Mouse (Mus musculus): ENCODE measurements around the gene Ankrd42.
A peak's percentile ranks its signal among the peaks of the same experiment; 100 is the strongest.

Gene Ankrd42

DNA sequence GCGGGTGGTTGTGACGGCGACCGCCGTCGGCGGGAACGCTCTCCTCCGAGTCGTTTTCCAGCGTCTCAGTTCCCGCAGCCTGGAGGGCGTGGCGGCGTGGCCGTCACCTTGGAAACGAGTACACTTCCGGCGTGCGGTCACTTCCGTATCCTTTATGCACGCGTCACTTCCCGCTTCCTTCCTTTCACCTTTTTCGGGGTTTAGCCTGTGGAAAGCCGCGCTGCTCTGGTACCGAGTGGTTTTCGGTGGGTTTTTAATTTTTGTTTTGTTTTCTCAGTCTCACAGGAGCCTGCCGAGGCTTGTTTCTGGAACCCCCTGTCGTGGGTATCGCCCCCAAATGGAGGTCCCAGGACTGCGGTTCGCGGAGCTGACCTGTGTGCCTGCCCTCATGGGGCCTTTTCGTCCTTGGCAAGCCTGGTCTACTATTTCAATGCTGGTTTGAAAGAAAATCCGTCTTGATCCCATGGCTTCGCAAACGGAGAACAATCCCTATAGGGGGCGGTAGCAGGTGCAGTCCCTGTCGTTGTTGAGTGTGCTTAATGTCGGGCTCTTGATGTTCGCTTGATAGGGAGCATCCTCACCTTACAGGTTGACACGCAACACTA, at the start of gene Ankrd42:
Ankrd42 (minus strand) TSS at position 122 of the 605 bp plus-strand sequence.
- peak; percentile 75 for DNase-seq (ENCODE audit: low spot score)

DNA sequence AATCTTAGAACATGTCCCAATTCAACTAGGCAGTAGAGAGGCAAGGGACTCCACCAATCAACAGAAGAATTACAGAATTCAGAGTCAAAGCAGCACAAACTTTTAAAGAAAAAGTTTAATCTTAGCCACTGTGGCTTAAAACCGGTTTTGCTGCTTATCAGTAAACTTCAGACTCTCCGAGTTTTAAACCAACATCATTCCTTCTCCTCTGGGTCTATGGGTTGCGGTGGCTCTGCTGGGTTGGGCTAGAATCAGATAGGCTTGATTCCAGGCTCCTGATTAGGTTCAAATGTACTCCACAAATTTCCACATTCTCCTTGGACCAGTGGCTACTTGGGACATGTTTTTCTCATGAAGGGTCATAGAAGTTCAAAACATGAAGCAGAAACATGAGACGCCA, 40.4 kb upstream of the Ankrd42 start:
- DNase-seq (ENCODE audit: low spot score) = no peak

DNA sequence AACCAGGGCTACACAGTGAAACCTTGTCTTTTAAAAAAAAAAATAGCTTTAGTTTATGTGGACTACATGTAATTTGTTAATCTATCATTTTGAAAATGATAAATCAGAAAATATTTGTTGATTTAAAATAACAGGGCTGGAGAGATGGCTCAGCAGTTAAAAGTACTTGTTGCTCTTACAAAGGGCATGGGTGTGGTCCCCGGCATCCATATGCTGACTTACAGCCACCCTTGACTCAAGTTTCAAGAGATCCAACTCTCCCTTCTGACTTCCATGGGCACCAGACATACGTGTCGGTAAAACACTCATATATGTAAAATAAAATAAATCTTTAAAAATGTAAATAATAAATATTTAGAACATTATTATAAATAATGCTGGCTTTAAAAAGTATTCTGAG, 38.2 kb upstream of the Ankrd42 start:
- DNase-seq (ENCODE audit: low spot score) = no peak

DNA sequence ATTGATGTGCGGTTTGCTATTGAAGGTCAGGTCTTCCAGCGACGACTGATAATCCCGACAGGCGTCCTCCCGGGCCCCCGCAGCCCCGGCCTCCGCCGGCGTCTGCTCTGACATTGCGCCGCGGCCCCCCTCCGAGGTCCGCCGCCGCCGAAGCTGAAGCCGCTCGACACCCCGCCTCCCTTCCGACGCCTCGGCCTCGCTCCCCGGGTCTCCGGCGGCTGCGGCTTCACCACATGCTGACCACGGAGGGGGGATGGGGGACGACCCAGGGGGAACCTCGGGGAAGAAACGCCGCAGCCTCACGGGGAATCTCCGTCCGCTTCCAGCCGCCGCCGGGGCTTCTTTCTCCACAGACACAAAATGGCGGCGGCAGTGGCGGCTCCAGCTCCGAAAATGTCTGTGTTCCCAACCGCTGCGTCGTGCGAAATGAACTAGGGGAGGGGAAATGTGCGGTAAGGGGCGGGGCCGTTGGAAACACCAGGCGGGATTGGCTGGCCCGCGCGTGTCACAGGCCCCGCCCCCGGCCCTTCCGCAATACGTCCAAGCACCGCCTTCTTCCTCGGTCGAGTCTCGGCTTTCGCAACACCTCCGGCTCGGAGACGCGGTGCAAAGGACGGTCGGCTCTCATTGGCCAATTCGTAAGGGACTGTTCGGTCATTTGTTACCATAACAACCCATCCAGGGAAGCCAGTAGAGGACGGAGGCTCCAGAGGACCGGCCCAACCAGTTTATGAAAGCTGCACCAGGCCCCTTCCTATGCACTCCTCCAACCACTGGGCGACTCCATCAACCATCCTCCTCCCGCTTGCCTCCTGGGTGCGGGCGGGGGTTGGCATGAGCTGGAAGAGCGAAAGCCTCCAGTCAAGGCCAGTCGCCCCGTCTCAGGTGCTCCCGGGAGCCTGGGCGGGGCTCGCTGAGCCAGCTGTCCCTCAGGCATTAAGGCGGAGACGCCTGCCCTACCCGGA, 32.8 kb upstream of the Ankrd42 start, which contains the start of gene Pcf11:
Pcf11 (minus strand) TSS at position 428 of the 965 bp plus-strand sequence.
- peak; percentile 94 for DNase-seq (ENCODE audit: low spot score)

DNA sequence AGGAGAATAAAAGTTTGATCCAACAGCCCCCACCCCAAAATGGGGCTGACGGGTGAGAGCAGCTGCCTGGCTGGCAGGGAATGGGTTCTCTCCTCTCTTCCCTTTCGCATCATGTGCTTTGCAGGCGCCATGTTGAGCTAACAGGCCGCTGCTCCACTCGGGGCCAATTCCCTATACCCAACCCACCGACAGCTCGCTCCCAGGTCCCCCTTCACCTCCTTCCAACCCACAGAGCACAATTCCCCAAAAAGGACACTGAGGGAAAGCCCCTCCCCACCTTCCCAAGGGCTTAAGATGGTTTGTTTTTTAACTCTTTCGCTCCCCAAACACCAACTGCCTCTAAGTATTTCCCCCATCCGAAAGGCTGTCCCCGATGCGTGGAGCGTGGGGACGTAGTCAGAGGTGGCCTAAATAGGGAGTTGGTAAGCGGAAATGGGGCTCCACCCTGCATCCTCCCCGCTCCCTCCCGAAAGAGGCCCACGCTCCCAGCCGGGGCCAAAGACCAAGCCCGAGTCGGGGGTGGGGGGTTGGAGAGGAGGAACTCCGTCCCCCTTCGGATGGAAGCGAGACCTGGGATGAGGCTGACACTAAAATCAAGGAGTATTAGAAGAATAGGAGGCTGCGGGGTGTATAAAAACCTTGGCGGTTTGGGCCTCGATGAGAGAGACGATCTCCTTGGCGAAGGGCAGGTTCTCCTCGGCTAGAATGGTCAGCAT, 32.0 kb upstream of the Ankrd42 start:
- peak; percentile 47 for DNase-seq (ENCODE audit: low spot score)

DNA sequence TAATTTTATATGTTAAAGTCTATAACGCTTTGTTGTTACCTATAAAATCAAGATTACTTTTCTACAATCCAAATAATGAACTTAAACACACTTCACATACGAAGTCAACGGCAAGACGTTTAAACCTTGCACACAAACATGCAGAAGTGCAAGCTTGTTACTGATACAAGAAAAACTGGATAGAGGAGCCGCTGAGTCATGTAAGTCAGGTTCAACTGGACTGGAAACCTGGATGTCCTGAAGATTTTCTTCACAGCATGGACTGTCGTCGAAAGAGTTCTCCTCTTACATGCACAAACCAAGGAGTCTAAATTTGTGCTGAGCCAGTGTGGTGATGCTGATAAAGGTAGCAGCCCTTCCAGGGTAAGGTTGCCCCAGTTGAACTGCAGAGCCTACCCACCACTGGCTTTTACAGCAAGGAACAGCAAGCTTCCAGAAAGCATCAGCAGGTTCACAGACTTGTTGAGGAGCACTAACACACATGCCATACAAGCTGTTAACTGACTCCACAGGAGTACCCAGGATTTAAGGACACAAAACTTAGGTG, 29.4 kb upstream of the Ankrd42 start:
- DNase-seq (ENCODE audit: low spot score) = no peak

DNA sequence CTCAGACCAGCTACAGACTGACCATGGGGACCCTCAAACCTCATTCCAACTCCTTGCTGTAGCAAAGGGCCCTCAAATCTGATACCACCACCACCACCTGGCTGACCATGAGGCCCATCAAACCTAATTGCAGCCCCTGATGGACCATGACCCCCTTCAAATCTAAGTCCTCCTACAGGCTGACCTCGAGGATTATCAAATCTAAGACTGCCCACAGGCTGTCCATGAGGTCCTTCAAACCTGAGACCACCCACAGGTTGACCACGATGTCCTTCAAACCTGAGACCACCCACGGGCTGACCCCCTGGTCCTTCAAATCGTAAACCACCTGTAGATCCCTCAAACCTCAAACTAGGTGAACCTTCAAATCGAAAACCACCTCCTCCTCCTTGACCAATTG, 21.1 kb upstream of the Ankrd42 start:
- no peak for DNase-seq (ENCODE audit: low spot score)

DNA sequence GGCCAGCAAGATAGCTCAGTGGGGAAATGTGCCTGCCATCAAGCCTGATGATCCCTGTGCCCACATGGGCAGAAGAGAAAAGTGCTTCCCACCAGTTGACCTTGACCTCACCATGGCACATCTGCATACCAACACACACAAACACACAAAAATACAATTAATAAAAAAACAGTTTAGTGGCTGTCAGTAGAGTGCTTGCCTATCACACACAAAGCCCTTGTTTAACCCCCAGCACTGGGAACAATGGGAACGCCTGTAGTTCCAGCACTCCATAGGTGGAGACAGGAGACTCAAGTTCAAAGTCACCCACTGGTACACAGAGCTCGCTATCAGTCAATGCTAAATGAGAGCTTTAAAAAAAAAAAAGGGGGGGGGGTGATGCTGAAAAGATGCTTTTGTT, 19.4 kb upstream of the Ankrd42 start:
- DNase-seq (ENCODE audit: low spot score) = no peak

DNA sequence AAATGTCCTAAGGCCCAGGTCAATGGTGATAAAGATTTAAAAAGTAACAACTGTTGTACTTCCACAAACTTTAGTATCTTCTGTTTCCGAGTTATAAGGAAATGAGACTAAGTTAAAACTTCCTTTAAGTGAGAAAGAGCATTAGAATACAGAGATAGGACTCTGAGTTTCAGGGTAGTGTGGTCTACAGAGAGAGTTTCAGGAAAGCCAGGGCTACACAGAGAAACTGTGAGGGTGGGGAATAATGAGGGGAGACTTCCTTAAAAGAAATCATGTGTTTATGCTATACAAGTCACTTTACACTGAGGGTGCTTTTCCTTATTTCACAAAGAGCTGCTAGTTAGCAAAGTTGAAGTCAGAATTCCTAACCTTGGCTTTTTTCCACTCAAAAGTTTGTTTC, 16.4 kb upstream of the Ankrd42 start:
- DNase-seq (ENCODE audit: low spot score) = no peak

DNA sequence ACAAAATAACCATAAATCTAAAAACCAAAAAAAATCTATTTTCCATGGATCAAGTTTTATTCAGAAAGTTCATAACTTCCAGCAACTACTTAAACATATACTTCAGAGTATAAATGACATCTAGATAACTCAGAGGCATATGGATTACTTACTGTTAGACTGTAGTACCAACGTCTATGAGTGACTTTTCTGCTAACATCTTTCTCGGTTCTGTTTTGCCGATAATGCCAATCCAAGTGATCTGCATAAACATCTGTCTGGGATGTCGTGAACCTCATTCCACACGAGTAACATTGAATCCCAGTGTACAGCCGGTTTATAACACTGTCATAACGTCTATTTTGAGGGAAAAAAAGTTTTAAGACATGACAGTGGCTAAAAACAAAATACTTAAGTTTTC, 10.8 kb upstream of the Ankrd42 start:
- no peak for DNase-seq (ENCODE audit: low spot score)

DNA sequence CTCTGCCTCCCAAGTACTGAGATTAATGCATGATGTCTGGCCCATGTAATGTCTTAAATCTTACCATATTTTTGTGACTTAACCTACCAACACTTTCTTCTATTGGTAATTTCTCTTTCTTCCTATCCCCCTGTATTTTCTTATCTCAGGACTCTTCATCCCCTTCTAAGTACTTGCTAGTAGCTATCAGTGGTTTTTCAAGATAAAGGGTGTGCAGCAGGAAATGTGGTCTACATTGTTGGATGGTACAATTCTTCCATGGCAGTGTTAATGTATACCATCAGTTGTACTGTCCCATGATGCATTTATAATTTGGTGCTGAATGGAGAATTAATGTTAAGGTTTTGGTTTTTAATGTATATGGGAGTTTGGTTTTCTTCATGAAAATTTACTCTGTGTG, 5.4 kb upstream of the Ankrd42 start:
- DNase-seq (ENCODE audit: low spot score) = no peak

DNA sequence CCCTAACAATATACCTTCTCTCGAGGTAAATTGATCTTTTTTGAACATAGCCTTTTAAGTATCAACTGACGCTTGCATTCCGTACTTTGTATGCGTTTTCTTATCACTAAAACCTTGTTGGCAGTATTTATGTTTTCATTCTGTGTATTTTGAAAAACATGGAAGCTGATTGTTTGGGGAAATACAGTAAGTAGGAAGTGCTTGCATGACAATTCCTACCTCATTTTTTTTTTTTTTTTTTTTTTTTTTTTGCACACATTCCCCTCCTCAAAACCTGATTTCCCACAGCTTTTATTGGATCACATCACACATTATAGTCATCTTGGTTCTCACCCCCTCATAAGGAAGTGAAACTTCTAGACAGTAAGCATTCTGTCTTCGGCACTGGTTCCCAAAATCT, 1.1 kb upstream of the Ankrd42 start:
- DNase-seq (ENCODE audit: low spot score) = no peak

DNA sequence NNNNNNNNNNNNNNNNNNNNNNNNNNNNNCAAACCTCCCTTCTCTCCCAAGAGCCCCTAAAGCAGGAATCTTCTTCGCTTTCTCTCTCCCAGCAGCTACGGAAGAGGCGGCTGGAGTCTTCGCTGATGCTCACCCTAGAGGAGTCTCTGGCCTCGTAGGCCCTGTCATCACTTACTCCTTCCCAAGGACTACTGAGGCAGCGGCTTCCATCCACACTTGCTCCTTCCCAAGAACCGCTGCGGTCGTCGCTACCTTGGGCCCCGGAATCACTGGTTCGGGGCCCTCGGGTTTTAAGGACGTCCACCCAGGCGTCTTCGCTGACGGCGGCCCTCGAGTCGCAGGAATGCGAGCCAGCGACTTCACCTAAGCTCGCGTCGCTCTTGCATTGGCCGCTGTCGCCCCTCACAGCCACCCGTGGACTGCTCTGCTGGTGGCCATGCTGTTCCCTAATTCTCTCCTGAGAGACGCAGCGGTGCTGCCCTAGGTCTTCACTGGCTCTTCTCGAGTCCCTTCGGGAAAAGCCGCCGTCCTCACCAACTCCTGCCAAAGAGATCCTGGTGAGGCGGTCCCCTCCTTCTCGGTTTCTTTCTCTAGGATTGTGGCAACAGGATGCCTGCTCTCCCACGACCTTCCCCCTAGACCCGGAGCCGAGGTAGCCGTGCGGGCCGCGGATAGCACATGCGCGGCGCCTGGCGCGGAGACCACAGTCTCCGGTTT, 489 bp downstream of the Ankrd42 start:
- no peak for DNase-seq (ENCODE audit: low spot score)

DNA sequence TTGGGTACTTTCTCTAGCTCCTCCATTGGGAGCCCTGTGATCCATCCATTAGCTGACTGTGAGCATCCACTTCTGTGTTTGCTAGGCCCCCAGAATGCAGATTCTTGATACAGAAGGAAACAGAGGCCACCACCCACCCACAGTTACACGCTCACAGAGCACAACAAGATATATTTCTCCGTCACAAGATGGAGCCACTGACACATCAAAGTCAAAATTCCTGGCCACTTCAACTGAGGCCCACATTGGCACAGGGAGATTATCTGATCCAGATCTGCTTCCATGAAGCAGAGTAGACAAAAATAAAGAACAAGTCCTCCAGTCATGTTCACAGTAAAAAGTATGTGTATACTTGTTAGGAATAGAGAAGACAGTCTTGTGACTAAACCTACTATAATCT, 6.8 kb downstream of the Ankrd42 start:
- no peak for DNase-seq (ENCODE audit: low spot score)

DNA sequence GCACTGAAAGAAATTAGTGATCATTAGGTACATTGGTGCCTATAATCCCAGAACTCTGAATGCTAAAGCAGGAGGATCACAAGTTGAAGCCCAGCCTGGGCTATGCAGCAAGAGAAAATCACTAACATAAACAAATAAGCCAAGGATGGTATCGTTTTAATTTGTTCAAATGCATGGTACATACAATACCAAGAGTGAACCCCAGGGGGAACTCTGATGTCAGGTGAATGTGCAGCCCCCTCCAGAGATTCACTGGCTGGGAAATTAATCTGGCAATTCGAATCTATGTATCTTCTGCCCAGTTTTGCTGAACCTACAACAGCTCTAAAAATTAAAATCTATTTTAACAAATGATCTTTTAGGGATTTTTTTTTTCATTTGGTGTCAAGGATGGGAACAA, 12.5 kb downstream of the Ankrd42 start:
- DNase-seq (ENCODE audit: low spot score) = no peak

DNA sequence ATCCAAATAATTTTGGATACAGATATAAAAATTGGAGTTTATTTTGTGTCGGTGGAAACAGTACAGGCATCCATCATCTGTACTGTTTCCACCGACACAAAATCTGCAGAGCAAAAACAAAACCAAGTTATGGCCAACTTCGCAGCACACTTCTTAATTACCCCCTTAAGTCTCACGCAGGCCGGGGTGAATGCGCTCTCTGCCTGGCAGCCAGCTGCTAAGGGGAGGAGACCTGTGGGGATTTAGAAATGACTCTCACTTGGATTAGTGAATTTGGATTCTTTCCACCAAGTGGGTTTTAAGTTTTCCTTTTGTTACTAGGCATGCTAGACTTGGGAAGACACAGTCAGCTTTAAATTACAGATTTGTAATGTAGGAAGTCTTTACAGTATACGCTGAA, 26.1 kb downstream of the Ankrd42 start:
- no peak for DNase-seq (ENCODE audit: low spot score)

DNA sequence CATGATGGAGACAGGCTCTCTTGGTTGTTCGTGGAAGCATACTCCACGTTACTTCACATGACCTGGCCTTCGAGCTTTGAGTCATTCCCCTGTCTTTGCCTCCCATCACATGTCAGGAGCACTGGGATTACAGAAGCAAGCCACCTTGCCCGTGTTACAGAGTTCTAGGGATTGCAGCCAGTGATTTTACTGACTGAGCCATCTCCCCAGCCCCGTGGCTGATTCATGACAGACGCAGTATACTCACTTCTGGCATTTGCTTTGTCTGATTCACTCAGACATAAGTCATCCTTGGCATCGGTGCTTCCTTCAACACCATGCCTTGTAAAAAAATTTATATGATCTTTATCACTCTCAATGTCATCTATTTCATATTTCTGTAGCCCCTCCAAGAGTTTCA, 32.0 kb downstream of the Ankrd42 start:
- DNase-seq (ENCODE audit: low spot score) = no peak

DNA sequence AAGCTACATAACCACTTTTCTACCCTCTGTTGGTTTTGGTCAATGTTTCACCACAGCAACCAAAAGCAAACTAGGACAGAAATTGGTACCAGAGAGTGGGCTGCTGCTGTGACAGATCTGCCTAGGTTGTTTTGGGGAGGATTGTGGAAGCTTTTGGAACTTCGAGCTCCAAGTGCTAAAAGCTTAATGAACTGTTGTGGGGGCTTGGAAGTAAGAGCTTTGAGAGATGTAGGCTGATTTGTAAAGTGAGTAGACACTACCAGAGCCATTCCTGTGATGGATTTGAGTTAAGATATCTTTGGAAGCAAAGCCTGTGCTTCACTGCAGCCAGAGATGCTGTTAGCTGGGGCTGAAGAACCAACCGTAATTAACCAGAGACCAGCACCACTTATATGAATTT, 46.1 kb downstream of the Ankrd42 start:
- DNase-seq (ENCODE audit: low spot score) = no peak

DNA sequence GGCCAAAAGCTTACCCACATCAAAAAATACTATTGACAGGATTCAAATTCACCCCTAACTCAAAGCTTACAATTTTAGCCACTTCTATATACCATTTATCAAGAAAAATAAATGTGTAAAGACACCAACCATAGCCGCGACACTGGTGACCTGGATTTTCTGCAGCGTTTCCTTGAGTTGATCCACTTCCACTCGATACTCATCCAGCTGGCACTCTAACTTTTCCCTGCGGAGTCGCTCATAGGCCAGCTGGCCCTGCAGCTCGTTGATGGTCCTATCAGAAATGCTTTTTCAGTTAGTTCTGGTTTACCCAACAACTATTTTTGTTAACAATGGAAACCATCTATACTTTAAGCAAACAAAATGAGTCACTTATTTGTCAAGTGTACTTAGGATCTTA, 47.0 kb downstream of the Ankrd42 start:
- no peak for DNase-seq (ENCODE audit: low spot score)

DNA sequence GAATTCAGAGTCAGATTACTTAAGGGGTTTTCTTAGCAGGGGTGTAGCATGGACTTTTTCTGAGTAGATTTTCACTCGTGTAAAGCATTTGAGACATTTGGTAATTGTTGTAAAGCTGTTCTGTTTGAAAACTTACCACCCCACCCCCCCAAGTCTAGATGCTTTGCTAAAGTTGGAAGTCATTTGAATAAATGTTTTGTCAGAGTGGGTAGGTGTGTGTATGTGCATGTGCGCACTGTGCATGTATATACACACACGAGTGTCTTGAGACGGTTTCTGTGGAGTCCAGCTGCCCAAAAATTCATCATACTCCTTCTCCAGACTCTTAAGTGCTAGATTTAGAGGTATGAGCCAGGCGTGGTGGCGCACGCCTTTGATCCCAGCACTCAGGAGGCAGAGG, 53.4 kb downstream of the Ankrd42 start:
- no peak for DNase-seq (ENCODE audit: low spot score)

DNA sequence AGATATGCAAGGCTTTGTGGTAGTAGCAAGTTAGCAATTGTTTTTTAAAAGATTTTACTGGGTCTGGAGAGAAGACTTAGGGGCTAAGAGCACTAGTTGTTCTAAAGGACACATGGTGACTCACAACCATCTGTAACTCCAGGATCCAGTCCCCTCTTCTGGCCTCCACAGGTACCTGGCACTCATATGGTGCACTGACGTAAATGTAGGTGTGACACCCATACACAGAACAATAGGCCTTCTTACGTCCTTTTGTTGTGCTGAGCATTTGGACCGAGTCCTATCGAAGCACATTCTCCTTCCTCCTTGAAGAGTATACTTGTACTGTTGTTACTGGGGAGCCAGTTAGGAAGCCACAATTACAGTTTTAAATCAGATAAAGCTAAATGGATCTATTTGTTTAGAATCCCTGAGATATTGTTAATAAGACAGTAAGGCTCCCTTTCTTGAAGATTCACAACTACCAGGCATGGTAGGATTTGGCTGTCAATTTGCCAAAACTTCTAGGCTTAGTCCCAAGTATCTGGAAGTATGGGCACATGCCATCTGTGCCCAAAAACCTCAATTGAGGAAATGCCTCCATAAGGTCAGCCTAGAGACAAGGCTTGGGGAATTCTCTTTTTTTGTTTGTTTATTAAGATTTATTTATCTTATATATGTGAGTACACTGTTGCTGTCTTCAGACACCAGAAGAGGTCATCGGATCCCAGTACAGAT, 56.3 kb downstream of the Ankrd42 start:
- no peak for DNase-seq (ENCODE audit: low spot score)

Measured in layer of hippocampus, adult 9-10 months (tissue).